Mouse (Mus musculus) heart, postnatal 0 days (tissue): Measurements from ENCODE around the gene Crybb1.

Experiments
- CTCF ChIP-seq: IDR thresholded peaks from 2 replicates; pipeline ENCODE4 v1.5.1; 2016; ENCODE audit warnings: antibody characterized with exemption, control low read depth, low read depth
- EP300 ChIP-seq: IDR thresholded peaks from 2 replicates; pipeline ENCODE4 v1.6.1; 2016; ENCODE audit warnings: antibody characterized with exemption, low read depth

- TF ChIP-seq CTCF, result no peak
- no peak; the same call in 1 of the 2 replicates for TF ChIP-seq EP300
These were observed 61.7 kb downstream of the Crybb1 start for GRCm38 (mm10) chr5:112317328-112317727.
